Mouse (Mus musculus) granulocyte monocyte progenitor cell, adult 5-6 weeks (primary cell): ENCODE data around the gene Them7. TPM values are rescaled to one million over a fixed set of nuclear protein-coding genes. Genes with fewer than 3 reads are reported as not detected.
A peak's percentile ranks its signal among the peaks of the same experiment; 100 is the strongest.

Experiments
- ATAC-seq: replicated peaks from 2 replicates; pipeline ENCODE4 v1.8.0; 2016; ENCODE audit warnings: mild to moderate bottlenecking, moderate TSS enrichment, inconsistent platforms; ENCODE audit not compliant: poor library complexity, severe bottlenecking
- total RNA-seq, 2 experiments: library from RNA; stranded (forward) in 1 of 2; stranded (reverse) in 1 of 2; fragments of 200-712, 200-1000 nt in 1 of 2; fragments of >200 nt in 1 of 2; fragmentation: Nextera tagmentation in 1 of 2; gene quantifications; 2 replicates each; pipeline ENCODE4 v1.2.3; 2014 to 2017

The Them7 gene
- total RNA-seq, 2 experiments from 2014 or later = 3.3 to 5.5 TPM

DNA sequence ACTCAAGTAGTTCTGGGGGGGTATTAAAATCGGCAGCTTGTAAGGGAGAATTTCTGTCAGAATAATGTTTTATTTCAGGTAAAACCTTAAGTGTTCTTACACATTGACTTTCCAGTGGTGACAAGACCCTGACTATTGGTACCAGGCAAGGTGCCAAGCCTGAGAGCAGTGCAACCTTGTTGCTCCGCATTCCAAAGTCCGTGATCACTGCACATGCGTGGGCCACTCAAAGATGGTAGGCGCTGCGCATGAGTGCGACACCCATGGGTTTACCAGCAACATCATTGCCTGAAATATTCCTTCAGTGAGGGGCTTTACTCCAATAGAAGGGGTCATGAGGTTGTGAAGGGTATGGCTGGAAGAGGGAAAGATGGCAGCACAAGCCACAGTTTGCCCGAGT is 77.0 kb downstream of the Them7 start:
- no peak for ATAC-seq

DNA sequence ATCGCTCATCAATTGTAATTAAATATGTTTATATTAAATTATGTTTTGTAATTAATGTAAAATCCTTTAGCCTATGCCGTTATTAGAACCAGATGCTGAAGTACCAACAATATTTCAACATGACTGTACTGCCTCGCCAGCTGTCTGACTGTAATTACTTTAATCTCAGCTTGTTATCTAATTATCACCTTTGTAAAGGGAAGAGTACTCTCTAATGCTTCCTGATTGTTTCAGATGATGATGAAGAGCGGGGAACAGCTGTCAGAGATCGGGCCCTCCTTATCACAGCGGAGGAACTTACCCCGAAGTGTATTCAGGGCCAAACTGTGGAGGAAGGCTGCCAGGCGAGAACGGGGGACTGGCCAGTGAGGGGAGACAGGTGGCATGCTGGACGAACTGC is 77.4 kb downstream of the Them7 start:
- ATAC-seq = no peak

DNA sequence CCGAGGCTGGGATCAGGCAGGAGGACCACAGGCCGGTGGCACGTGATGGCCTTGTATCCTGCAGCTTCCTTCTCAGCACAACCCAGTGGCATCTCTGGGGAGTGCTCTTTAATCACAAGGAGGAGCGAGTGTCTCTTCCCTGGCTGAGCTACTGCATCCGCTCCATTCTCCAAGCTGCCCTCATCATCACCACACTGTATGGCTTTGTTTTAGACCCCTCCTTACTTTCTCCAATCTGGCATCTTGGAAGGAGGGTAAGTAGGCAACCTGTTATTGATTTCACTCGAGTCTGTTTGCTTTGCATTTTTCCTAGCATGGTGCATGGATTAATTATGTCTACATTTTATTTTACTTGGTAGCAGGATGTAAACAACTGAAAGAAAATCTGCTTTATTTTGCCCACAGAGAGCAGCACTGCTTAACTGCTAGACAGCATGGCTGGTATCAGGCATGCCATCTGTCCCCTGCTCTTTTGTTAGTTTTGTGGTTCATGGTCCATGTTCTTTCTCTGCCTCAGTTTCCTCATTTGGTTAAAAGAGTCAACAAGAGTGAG is 79.9 kb downstream of the Them7 start:
- ATAC-seq = no peak

DNA sequence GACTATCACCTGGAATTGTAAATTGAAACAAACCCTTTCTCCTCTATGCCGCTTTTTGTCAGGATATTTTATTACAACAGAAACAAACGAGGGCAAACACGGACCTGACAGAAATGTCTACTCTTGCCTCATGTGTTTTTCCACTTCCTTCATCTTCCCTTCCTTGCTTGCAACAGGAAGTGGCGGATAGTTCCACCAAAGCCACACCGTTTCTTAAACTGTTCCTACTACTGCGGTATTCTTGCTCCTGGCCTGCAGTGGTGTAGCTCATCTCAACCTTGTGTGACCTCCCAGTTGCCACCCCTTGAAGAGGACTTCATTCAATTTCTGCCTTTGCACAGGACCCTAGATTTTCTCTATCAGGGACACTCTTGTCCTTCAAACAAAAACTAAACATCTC is 81.8 kb downstream of the Them7 start:
- ATAC-seq = peak; percentile 91

DNA sequence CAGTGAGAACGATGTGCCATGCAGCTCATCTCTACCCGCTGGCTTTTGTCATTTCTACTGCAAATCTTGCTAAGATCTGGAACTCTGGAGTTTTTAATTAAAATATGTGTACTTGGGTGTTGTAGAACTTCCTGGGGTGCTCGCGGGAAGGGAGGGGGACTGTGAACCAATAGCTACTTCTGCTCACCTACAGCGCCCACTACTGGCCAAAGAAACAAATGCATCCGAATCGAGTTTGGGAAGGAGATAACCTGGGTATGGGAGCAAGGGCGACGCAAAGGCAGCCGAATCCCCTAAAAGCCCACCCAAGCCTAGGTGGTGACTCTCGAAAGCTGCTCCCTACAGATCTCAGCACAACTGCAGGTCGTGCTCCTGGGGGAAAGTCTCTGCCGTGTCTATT is 87.3 kb downstream of the Them7 start:
- ATAC-seq = 0 out of 2 replicates have a peak, but pooled peaks have one; percentile 26

DNA sequence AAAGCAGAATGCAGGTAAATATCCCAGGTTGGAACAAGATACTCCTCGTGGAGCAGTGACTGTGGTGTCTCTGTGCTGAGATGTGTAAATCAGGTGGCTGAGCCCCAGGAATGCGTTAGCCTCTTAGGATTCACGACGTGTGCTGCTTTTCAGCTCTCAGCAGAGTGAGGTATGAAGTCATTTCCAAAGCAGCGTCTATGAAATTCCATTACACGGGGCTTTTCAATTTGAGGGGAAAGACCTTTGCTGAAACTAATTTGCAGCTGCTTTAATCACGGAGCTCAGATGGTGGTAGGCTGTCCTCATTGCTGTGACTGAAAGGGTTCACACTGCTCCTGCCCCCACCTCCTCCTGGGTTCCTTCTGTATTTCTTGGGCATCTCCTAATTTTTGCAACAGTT is 87.9 kb downstream of the Them7 start:
- no peak for ATAC-seq

DNA sequence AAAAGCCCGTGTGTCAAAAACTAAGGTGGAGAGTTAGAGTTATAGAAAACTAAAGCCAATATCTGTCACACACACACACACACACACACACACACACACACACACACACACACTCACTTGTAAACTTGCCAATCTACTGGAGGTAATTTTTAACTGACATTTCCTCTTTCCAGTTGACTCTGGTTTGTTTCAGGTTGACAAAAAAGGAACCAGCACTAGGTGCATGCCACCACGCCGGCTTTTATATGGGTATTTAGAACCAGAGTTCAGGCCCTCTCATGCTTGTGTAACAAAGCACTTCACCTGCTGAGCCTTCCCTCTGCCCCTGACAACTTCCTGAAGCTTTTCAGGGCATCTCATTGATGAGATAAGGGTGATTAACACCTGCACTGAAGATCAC is 89.0 kb downstream of the Them7 start:
- ATAC-seq = peak; percentile 66

DNA sequence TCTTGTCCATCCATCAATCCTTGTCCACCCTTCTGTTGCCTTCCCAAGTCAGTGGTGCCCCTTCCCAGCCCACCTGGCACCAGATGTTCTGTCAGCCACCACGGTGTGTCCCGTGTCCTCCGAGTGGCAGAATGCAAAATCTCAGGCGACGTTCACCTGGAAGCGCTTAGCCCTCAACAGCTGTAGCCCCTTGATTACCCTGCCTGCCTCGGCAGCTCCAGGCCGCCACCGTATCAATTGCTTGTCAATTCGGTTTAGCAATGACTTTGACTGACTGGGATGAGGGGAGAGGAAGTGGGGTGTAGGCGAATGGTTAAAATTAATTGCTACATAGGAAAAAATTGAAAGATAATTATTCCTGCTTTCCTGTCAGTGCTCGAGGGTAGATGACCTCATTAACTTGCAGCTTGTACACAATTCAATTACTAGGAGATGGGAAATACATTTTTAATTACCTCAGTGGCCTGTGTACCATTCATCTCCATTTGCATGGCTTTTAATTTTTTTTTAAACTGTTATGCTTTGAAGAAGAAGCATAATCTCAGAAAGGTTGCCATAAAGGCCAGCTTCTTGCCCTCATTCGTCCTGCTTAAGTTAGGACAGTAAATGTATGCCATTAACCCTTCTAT is 93.5 kb downstream of the Them7 start:
- no peak for ATAC-seq

DNA sequence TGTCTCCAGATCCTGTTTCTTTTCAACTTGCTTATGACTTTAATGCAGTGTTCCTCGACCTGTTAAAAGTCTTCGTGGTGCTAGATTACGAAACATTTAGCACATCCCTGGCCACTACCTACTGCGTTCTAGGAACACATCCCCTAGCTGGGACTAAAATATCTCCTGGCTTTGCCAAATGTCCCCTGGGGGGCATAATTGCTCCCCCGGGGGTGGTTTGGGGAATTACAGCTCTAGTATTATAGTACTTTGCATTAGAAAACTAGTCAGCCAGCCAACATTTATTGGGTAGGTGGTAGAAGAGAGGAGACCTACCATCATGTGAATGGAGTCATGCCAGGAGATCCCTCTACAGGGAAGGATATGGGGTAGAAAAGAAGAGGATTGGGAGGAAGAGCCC is 101.9 kb downstream of the Them7 start:
- 0 out of 2 replicates have a peak, but pooled peaks have one; percentile 30 for ATAC-seq

DNA sequence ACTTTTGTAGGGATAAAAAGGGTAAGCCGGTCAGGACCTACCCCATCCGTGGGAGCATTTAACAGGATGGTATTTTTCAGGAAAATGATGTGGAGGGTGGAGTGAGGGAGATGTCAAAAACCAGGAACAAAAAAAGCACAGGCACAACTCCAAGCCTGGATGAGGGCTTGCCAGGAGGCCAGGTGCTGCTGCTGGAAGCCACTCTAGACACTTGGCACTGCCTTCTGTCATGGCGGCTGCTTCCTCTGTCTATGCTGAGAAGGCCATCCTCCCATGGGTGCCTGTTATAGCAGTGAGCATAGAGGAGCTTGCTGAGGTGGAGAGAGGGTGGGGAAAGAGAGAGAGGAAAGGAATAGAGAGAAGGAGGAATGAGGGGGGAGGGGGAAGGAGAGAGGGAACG is 105.9 kb downstream of the Them7 start:
- no peak for ATAC-seq

DNA sequence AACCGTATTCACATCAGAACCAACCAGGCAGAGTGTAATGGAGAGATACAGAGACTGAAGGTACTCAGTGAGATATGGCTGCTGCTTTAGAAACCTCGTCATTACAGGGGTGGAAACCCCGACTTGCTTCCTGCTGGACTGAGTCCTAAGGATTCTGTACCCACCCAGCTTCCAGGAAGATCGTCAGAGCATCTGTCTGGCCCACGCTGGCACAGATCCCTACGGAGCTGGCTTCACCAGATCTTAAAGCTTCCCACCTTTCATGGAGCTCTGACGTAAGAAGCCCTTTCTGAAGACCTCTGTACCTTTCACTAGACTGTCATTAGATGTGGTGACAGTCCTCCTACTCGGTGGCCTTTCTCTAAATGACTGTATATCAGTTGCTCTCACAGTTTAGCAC is 109.0 kb downstream of the Them7 start:
- no peak for ATAC-seq

DNA sequence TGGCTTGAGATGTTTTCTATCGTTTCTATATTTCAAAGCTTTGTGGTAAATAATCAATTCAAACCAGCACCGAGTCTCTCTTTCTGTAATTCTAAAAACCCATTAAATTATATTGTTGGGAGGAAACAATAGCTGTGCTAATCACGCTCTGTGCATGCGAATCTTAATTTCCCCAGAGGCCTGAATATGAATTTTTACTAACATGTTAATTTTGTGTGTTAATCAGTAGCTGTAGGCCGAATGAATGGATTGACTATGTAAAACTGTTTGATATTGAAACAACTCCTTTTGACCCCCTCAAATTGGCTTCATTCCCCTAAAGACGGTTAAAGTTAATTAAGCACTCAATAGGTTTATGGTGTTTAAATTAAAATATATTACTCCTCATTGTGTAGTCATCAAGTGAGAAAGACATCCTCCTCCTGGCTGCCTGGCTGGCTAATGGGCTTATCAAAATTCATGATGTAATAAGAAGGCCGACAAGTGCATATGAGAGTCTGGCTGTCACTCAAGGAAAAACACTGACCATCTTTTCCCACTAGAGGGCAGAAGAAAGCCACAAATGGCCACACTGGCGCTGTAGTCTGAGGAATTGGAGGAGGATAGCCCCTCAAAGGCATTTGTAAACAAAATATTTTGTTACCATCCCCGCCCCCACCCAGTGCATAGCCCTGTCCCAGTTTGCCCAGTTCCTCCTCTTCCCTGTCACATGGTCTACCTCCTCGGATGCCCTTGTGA is 110.0 kb downstream of the Them7 start:
- ATAC-seq = peak; percentile 89

DNA sequence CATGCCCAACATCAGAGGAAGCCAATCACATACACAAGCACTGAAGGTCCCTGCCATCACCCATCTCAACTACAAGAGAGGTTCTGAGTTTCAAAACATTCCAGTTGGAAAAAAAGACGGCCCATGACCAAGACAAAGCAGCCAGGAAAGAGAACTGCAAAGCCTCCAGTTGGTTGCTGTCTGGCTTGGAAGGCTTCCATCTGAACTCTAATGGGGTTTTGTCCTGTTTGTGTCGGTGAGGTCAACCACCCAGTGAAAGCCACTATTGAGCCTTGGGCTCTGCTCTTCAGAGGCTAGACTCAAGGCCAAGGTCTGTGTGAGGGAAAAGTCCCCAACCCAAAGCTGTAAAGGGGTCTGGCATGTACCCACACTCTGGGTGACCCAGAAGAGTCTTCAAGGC is 111.5 kb downstream of the Them7 start:
- ATAC-seq = no peak

DNA sequence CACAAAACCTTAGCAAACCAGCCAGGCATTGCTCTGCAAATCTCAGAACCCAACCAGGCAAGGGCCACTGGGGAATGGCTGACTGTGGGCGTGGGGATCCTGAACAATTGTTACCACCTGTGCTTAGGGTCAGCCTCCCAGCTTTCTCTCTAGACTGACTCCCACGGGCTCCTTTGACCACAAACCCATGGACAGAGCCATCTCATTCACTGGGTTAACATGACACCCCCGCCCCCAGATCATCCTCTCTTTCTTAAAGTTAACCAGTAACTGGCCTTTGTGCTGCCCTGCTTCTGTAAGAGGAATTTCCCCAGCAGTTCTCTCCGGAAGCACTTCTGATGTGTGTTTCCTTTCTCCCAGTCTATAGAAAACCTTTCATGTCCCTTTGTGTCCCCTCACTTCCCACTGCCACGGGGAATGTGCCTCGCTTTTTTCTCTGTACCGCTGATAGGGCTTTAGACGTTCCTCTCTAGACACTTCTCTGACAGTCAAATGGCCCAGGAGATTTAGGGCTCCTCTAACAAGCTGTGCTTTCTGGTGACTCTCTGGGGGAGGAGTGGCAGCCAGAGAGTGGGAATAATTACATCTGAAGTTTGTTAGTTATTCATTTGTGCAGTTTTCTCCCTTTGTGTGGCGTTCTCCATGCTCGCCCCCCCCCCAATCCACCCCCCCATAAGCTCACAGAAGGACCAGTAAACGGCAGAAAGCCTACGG is 112.4 kb downstream of the Them7 start:
- no peak for ATAC-seq

DNA sequence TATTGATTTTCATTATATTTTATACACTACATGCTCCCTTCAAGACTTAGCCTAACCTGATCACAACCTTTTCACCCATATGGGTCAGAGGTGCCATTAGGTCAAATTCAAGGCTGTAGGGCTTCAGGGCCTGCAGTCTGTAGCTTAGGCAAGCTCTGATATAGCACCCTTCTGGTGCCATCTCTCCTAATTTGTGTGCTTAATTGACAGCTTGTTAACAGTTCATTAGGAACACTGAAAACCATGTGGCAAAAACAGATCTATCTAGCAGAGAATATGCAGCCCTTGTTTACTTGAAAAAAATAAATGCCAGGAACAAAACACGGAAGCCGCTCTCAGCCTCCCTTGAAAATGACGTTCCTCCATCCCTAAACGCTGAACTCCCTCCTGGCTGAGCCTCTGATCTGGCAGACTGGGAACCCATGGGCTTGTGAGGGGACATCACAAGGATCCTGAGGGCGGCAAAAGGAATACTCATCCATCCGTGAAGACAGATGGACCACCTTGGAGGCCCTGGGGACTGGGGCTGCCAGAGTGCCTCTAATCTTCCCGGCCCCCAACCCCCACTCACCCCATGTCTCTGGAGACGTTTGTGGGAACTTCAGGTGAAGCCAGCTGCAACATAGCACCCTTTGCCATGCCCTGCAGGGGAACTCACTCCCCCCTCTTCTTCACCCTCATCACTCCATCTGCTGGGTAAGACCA is 113.2 kb downstream of the Them7 start:
- no peak for ATAC-seq

DNA sequence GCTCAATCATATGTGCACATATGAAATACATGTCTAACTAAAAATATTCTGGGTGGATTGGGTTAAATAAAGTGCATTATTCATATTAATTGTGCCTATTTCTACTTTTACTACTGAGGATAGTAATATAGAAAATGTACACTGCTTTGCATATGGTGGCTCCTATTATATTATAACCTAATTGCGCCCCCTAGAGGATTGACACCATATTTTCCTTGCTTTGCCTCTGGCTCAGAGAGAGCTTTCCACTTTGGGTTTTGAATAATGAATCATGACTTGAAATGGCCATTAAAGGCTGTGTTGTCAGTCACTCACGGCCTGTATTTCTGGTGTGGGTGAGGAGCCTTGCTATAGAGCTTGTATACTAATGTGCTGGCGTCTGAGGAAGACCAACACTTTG is 115.9 kb downstream of the Them7 start:
- peak; percentile 55; the same call in 1 of the 2 replicates for ATAC-seq

DNA sequence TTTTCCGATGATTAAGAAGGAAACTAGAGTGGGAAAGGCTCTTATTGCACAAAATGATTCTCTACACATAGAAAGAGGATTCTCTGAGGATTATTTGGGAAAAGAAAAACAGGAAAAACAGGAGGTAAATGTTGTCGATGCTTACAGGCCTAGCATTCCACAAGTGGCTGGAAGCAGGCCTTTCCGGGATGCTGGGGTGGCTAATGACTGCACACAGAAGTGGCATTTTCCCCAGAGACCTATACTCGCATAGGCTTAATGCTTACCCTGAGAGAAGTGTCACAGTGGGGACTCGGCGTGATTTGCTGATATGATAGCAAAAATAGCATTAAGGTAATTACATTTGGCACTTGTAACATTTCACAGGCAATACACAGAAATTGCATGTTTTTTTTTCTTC is 124.8 kb downstream of the Them7 start:
- ATAC-seq = no peak

DNA sequence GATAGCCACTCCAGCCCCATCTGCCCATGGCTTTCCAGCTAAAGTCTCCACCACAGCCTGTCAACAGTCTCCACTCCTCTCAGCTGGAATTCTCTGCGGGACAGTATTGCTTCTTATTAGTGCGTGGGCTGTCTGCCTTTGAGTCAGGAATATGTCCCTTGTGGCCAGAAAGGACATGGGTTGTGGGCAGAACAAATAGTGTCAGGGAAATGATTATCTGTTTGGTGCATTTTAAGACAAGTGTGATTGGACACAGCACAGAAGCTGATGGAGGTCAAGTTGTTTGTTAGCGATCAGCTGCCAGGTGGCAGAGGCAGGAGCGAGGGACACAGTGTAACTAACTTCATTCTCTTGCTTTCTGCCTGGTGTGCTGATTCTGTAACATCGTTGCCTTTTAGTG is 132.7 kb downstream of the Them7 start:
- no peak for ATAC-seq

DNA sequence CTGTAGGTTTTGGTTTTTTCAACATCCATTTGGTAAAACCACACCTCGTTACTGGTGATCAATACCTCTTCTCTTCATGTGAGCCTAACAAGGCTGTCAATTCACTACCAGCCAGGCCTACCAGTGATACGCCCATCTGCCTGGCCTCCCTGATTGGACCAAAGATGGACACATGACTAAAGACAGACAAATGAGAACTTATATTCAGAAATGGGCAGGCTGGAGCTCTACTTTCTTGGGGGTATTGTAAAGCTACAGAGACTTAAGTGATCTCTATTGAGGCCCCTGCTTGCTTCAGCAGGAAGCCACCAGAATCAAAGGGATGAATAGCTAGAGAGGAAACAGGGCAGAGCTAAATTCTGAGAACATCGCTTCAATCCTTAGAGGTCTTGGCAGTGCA is 133.9 kb downstream of the Them7 start:
- no peak for ATAC-seq

DNA sequence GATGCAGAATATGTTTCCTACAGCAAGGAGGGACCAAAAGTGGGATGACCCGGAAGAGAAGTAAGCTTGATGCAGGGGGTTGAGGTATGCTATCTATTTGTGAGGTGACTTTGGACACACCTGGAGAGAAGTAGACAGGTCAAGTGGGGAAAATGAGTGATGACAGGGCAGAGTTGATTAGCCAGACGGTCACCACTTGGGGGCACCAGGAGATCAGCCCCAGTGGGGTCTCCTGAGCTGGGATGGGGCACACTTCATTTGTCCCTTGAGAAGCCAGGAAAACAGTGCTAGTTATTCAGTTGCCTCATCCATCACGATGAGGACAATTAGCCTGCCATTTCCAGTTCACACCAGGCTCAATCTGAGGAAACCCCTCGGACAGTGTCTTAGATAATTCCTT is 143.5 kb downstream of the Them7 start:
- ATAC-seq = peak; percentile 25; the same call in 1 of the 2 replicates

DNA sequence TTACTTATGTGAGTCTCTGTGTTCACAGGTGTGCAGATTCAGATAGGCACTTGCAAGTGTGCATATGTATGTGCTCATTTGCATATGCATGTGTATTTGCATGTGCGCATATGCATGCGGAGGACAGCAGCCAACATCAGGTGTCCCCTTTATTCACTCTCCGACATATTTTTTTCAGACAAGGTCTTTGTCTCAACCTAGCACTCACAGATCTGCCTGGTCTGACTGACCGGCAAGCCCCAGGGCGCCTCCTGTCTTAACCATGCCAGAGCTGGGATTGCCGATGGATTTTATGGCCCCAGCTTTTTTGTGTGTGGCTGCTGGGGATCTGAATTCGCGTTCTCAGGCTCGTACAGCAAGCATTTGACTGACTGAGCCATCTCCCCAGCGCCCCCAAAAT is 146.1 kb downstream of the Them7 start:
- ATAC-seq = no peak
